Mouse (Mus musculus) neural tube, embryonic 10.5 days (tissue): ENCODE measurements around the gene Pbld1.

Experiments used
- DNase-seq: peaks from one replicate; pipeline ENCODE4 v3.0.0-alpha.2; 2017; ENCODE audit warnings: low spot score; ENCODE audit errors: extremely low spot score

The Pbld1 gene

DNA sequence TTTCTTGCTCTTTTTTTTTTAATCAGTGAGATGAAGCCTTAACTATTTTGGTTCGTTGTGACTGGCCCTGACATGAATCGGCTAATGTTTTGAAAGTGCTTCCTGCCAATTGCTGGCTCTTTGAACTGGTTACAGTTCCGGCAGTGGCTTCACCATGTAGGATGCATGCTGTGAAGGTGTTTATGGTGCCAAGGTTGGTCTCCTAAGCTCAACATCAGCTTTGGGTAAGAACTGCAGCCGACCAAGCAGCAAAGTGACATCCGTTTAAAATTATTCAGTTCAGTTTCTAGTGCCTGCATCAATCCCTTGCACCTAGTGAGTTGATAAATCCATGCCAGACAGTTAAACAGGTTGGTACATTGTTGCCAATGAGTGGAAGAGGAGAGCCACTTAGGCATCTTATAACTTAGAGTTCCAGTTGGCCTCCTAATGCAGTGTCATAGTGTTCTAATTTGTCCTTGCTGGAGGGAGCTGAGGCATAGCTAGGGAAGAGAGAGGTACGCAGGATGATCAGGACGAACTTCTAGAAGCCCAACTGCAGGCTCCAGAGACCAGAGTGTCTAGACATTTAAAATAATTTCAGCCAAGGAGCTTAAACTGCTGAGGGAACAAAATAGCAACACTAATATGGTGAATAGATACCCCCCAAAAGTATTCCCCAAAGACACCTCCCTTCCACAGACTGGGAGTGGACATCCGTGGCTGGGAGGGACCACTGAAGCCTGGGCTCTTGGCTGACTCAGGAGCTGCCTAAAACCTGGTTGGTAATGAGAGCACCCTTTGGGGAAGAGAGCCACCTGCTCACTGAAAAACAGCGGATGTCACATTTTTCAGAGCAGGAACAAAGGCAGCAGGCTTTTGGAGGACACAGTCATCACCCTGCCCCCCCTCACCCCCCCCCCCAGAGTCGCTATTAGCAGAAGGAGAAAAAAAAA lies 32.9 kb downstream of the Pbld1 start:
- DNase-seq = no peak

DNA sequence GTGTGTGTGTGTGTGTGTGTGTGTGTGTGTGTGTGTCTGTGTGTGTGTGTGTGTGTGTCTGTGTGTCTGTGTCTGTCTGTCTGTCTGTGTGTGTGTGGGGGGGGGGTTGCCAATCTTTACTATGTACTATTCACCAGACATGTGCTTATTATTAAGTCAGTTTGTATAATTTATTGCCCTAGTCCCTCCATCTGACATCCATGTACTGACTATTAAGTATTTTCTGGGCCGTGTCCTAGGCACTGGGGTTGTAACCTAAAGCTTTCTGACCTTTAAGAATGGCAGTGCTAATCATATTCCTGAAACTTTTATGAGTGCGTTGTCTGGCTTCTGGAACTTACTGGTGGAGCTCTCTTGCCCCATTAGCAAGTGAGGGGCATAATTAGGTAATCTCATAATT lies 36.8 kb downstream of the Pbld1 start:
- DNase-seq = no peak

DNA sequence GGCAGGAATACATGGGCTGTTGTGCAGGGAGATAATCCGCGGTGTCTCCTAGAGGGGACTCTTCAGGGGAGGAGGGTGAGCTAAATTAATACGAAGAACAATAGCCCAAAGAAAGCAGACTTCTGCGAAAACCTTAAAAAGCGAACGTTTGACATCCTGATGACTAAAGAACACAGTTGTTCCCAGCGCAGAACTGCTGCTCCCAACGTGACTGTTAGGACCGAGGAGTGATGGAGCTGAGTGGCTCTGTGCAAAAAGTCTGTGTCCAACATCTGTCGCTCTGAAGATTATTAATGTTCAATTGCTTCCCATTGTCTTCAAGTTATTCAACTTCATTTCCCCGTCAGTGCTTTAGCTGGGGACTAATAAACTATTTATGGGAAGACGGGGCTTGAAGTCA lies 38.2 kb downstream of the Pbld1 start:
- DNase-seq = no peak

DNA sequence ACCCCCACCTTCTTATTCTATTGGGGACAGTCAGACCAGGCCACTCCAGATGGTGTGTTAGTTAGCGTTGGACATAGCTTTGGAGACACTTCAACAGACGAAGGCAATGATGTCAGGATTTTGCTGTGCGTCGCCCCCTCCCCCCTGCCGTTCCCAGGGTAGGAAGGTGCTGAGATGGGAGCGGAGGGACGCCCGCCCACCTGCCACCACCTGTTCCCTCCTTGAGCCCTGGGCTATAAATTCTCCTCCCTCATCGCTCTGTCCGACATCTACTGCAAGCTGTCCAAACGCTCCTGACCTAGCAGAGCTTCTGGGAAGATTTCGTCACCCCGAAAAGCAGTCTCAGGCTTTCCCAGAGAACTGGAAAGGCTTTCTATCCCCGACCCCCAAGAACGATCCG lies 39.6 kb downstream of the Pbld1 start, which contains the start of gene Atoh7:
TSS of gene Atoh7 (plus strand) at position 131 of the 400 bp plus-strand sequence.
- DNase-seq = no peak

DNA sequence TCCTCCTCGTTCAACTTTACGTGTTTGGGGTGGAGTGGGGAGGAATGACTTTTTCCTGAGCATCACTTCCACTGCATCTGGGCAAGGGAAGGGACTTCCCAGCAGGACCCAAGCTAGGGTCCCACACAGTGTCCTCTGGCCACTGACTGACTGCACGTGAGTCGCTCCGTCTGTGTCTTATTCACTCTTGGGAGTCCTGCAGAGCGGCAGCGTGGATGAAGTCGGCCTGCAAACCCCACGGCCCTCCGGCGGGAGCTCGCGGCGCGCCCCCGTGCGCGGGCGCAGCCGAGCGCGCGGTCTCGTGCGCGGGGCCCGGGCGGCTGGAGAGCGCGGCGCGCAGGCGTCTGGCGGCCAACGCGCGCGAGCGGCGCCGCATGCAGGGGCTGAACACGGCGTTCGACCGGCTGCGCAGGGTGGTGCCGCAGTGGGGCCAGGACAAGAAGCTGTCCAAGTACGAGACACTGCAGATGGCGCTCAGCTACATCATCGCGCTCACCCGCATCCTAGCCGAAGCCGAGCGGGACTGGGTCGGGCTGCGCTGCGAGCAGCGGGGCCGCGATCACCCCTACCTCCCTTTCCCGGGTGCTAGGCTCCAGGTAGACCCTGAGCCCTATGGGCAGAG lies 40.1 kb downstream of the Pbld1 start:
- peak; percentile 76 for DNase-seq

DNA sequence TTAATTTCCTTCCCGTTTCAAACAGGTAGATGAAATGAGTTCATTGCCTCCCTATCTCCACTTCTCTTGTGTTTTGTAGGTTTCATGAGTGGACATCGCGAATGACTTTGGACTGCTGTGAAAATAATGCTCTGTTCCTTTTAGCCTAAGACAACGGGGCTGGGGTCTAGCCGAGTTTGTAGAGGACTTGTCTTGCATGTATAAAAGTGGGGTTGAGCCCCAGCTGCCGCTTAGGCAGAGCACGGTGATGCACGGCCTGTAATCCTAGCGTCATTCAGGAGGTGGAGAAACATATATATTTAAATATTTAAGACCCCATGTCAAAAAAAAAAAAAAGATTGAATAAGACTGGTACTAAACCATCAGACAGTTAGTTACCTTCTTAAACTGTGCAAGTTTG lies 40.7 kb downstream of the Pbld1 start:
- DNase-seq = no peak

DNA sequence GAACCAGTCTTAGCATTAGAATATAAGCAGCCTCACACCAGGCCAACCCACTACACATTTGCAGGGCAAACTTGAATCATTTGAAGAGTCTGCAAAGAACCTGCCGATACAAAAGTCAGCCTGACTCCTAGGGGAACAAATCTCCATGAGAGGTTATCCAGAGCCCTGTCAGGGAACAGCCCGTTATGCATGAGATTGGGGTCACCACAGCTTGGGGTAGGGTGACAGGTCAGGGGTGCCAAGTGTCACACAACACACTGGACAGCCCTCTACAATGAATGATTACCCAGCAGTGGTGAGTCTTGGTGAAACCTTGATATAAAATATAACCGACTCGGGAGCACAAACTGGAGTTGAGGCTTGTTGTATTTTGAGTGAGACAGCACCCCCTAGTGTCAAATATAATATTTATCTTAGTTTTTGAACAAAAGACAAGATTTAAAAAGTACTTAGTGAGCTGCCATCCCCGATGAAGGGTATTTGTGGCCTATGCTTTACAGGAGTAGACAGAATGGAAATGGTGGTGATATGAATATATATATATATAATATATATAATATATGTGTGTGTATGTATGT lies 53.2 kb downstream of the Pbld1 start:
- DNase-seq = no peak

DNA sequence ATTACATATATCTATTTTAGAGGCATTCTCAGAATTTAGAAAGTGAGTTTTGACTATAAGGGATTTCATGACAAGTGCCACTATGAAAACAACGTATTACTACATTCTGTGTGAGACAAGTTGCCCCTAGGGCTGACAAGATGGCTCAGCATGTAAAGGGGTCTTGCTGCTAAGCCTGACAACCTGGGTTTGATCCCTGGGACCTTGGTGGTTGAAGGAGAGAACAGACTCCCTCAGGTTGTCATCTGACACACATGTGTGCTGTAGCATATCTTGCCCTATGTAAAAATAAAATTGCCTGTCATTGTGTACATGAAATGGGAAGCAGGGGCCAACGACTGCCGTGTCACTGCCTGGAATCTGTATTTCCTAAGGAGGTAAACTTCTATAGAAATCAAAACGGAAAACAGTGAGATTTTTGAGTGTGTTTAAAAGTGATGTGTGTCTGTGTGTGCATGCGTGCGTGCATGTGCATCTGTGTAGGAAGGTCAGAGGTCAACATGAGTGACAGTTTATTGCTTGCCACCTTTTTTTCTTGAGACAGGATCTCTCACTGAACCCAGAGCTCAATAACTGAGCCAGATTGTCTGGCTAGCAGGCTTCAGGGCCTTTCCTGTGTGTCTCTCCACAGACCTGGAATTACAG lies 53.9 kb downstream of the Pbld1 start:
- no peak for DNase-seq

DNA sequence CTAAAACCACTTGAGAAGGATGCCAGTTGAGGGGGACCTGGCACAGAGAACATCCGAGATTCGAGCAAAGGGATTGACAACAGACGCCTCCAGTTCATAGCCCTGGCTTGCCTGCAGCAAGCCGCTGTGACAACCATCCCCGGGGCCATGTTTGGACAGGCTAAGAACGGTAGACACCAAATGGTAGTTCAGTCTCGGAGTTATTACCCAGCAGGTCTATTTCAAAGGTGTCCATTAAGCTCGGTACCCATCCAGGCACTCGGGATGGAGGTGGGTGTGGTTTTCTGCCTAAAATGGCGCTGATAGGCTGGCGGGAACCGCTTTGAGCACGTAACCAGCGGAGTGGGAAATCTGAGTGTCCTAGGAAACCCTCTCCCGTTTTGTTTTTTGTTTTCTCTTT lies 55.9 kb downstream of the Pbld1 start:
- no peak for DNase-seq

DNA sequence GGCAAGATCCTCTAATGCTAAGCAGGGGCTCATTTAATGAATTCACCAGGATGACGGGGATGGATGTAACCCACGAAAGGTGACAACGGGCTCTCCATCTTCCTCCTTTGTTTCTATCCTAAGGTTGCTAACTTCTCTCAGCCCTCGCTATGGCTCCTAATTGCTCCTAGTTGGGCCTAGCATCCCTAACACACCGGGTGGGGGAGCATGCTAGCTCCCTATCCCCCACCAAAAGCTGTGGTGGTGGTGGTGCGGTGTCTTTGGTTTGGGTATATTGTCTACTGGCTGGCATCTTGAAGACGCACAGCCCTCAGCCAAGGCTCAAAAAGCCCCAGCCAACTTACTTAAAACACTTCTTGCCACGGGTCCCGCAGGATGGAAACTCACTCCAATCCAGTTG lies 56.4 kb downstream of the Pbld1 start:
- DNase-seq = no peak

DNA sequence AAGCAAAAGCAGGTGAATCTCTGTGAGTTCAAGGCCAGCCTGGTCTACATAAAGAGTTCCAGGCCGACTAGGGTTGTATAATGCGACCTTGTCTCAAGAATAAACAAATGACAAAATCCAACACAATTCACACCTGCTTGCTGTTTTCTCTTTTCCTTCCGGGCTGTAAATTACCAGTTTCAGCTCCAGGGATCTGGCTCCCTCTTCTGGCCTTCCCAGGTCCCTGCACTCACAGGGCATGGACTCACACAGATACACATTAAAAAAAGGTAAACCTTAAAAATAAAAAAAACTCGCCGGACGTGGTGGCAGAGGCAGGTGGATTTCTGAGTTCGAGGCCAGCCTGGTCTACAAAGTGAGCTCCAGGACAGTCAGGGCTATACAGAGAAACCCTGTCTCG lies 57.6 kb downstream of the Pbld1 start:
- DNase-seq = no peak

DNA sequence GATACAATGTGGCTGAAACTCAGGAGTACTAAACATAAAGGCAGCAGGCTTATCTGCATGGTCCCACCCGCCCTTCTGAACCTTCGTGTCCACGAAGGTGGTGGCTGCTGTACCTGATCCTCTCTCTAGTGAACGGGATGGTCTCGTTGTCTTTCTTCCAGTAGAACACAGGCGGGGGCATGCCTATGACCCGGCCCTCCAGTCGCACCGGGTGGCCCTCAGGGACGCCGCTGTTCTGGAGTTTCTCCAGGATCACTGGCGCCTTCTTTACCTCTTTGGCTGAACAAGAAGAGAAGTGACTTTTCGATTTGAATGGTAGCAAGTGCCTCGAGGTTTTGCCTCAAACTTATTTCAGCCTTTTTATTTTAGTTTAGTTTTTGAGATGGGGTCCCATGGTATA lies 60.0 kb downstream of the Pbld1 start:
- DNase-seq = no peak

DNA sequence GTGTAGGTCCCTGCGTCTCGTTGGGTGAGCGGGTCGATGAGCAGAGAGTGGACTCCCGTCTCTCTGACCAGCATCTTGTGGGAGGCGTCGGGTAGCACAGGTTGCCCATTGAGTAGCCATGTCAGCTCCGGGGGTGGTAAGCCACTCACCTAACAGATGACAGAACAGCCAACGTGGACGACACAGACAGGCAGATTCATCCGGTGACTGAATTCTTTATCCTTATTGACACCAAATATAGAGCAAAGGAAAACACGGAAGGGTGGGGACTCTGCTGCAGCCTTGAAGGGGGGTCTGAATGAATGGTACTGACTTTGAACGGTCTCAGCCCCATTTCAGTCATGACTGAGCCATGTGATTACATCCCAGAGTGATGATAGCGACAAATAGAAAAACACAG lies 62.0 kb downstream of the Pbld1 start:
- DNase-seq = no peak

DNA sequence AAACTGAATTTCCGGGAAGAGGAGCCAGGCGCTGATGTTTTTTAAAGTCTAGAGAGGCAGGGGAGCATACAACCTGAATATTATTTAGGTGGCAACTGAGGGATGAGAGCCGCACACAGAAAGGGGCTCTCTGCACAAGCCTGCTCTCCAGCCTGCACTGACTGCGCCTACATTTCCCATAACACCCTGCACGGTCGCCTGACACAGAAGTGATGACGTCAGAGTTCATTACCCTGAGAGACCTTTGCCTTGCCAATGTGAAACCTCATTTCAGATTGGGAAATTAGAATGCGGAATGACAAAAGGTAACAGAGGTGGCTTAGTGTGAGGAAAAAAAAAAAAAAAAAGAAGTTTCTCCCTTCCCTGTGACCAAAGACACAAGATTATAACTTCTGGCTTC lies 62.6 kb downstream of the Pbld1 start:
- peak; percentile 26 for DNase-seq

DNA sequence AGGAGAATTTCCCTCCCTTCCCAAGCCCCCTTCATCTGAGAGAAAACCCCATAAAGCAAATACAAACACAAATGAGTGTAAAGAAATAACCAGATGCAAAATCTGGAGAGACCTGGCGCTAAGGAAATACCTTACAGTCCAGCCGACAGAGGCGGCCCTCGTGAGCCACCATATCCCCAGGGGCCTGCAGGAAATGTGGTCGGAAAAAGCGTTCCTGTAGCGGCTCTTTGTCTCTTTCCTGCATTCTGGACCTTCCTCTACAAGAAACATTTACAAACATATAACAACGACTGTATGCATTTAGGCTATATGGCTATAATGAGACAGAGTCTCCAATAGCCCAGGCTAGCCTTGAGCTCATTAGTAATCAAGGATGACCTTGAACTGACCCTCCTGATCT lies 63.2 kb downstream of the Pbld1 start:
- no peak for DNase-seq

DNA sequence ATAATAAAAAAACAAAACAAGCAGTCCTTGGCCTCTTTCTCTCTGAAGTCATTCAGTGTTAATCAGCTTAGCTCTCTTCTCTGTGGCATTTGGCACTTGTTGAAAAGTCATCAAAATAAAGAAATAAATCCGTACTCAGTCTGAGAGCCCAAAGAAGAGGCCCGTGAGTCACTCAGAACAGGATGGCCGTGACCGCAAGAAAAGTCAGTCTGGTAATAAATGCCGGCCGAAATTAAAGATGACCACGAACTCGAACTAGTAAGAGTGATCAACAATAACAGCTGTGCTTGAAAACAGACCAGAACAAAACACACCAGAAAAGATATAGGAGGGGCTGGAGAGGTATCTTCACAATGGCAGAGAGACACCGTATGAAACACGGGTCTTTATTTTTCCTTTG lies 64.1 kb downstream of the Pbld1 start:
- no peak for DNase-seq

DNA sequence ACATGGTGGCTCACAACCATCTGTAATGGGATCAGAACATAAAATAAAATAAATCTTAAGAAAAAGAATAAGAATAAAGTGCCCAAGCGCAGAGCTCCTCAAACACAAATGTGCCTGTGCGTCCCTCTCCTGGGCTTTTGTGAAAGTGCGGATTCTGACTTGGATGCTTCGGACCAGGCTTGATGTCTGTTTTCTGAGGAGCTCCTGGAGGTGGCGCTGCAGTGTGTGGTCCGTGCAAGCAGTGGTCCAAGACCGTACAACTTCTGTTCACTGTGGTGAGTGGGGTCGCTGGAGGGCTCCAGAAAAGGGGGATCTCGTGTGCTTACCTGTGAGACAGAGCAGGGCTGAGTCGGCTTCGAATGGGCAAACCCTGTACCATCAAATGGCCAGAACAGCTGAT lies 65.4 kb downstream of the Pbld1 start:
- DNase-seq = no peak

DNA sequence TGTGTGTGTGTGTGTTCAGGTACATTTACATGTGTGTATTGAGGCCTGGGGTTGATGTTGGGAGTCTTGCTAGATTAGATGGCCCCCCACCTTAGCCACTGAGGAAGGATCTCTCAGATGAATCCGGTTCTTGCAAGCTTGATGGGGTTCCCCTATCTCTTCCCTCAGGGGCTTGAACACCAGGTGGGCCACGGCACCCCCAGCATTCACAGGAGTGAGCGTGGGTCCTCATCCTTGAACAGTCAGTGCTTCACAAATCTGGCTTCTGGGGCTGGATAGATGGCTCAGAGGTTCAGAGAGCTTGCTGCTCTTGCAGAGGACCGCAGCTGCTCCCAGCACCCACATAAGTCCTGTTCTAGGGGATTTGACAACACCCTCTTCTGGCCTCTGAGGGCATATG lies 66.2 kb downstream of the Pbld1 start:
- DNase-seq = no peak

DNA sequence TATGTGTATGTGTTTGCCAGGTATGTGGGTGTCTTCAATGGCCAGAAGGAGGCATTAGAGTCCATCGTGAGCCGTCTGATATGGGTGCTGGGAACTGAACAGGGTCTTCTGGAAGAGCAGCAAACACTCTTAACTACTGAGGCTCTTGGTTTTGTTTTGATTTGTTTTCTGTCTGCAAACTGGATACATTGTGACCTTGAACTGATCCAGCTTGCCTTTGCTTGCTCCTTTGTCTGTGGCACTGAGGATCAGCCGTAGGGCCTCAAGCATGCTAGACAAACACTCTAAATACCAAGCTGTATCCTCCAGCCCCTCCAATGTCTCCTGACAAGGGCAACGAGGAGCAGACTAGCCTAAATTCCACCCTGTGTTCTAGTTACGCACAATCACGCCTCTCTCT lies 67.2 kb downstream of the Pbld1 start:
- DNase-seq = no peak
